Mouse (Mus musculus) limb, embryonic 14.5 days (tissue): Measurements from ENCODE around the gene Mt1. TPM values are rescaled to one million over a fixed set of nuclear protein-coding genes. Genes with fewer than 3 reads are reported as not detected.

Experiments used
- ATAC-seq: fragments of 200-750 bp; cut with Nextera tagmentation; 2 replicates; pipeline ENCODE4 v1.8.0; 2017; ENCODE audit warnings: low read depth, moderate number of reproducible peaks, moderate TSS enrichment; ENCODE audit not compliant: low FRiP score
- DNase-seq: peaks from one replicate; pipeline ENCODE4 v3.0.0-alpha.2; 2015; ENCODE audit warnings: low spot score
- H3K27ac ChIP-seq: fragments of 300-500 bp; sonication (generic); replicated peaks from 2 replicates; pipeline ENCODE4 v1.5.1; 2014; ENCODE audit warnings: low read depth, mild to moderate bottlenecking, low read length, moderate library complexity, mixed read lengths
- H3K27me3 ChIP-seq: fragments of 300-500 bp; sonication (generic); 2 replicates; pipeline ENCODE4 v1.6.1; 2014; ENCODE audit warnings: low read length, mixed read lengths; ENCODE audit not compliant: control insufficient read depth, insufficient read depth
- H3K36me3 ChIP-seq: fragments of 300-500 bp; sonication (generic); 2 replicates; pipeline ENCODE4 v1.6.1; 2014; ENCODE audit warnings: mild to moderate bottlenecking, low read length, moderate library complexity, mixed read lengths; ENCODE audit not compliant: control insufficient read depth, insufficient read depth
- H3K4me1 ChIP-seq: fragments of 300-500 bp; sonication (generic); 2 replicates; pipeline ENCODE4 v1.6.1; 2014; ENCODE audit warnings: antibody characterized with exemption, low read length, mixed read lengths; ENCODE audit not compliant: control insufficient read depth, insufficient read depth
- H3K4me2 ChIP-seq: fragments of 300-500 bp; sonication (generic); replicated peaks from 2 replicates; pipeline ENCODE4 v1.6.1; 2014; ENCODE audit warnings: low read depth, mild to moderate bottlenecking, low read length, moderate library complexity; ENCODE audit not compliant: severe bottlenecking
- H3K4me3 ChIP-seq: fragments of 300-500 bp; sonication (generic); replicated peaks from 2 replicates; pipeline ENCODE4 v1.5.1; 2014; ENCODE audit warnings: low read length
- H3K9ac ChIP-seq: fragments of 300-500 bp; sonication (generic); 2 replicates; pipeline ENCODE4 v1.6.1; 2014; ENCODE audit warnings: mild to moderate bottlenecking, low read depth, low read length, moderate library complexity; ENCODE audit not compliant: severe bottlenecking
- H3K9me3 ChIP-seq: fragments of 300-500 bp; sonication (generic); 2 replicates; pipeline ENCODE4 v1.6.1; 2016; ENCODE audit warnings: low read length; ENCODE audit not compliant: control insufficient read depth
- POLR2A ChIP-seq: fragments of 200-500 bp; IDR thresholded peaks from 2 replicates; pipeline ENCODE4 v1.8.0; 2012; ENCODE audit warnings: inconsistent platforms, mild to moderate bottlenecking, moderate library complexity, borderline replicate concordance; ENCODE audit not compliant: insufficient read depth, insufficient read length; ENCODE audit errors: extremely low read depth
- WGBS: fragments of 180-500 bp; shearing (Covaris S2); extraction: QIAGEN DNeasy Blood & Tissue Kit; methylation state at CpG from one replicate; pipeline ENCODE4 v1.1.7; 2014; 5-methylcytosine and 5-hydroxymethylcytosine counted together
- polyA plus RNA-seq, 2 experiments: library from polyadenylated mRNA; depleted of rRNA in 1 of 2; stranded (reverse) in 1 of 2; unstranded in 1 of 2; fragments of >200 nt; fragmentation: Nextera tagmentation in 1 of 2; extraction: Ambion mirVana in 1 of 2; gene quantifications; 2 replicates each; pipeline versions ENCODE4 v1.2.1 to v1.2.3; 2012 to 2014

The Mt1 gene
- polyA plus RNA-seq, 2 experiments = 91.7 to 158 TPM

DNA sequence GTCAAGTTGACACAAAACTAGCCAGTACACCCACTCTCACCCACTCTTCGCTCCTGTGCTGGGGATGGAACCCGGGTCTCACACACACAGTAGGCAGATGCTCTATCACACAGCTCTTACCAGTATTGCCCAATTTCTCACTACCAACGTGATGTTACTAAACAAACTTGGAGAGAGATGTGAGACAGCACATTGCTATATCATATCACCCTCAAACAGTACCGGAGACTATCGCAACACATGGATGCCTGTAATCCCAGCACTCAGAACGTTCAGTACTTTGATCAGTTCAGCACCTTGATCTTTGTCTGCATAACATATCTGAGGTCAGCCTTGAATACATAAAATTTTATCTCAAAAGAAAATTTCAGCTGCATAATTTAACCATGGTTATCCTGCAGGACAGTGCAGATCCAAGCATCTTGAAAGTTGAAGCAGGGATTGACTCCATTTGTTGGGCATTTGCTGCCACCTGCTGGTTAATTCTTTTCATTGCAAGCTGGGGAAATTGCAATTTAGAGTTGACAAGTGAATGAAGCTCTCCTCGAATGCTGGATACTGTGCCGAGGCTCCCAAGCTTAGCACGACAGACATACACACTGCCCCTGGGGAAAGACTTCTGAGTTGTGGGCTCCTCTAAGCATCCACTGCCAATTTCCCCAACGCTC, 20.5 kb downstream of the Mt1 start:
- H3K4me2 ChIP-seq = no peak overlapping the region
- TF ChIP-seq POLR2A = no peak
- H3K4me1 ChIP-seq = no peaks in the 10 kb centered on the region
- H3K4me3 ChIP-seq = no peak overlapping the region
- no peak overlapping the region for H3K9ac ChIP-seq
- ATAC-seq (no peak), DNase-seq (peak; percentile 73)
- H3K36me3 ChIP-seq = no peaks in the 10 kb centered on the region
- no peak overlapping the region for H3K27ac ChIP-seq
- H3K27me3 ChIP-seq = no peaks in the 10 kb centered on the region
- WGBS = 42% methylated on average over 10 of the region's 10 CpGs
- H3K9me3 ChIP-seq = no peaks in the 10 kb centered on the region

DNA sequence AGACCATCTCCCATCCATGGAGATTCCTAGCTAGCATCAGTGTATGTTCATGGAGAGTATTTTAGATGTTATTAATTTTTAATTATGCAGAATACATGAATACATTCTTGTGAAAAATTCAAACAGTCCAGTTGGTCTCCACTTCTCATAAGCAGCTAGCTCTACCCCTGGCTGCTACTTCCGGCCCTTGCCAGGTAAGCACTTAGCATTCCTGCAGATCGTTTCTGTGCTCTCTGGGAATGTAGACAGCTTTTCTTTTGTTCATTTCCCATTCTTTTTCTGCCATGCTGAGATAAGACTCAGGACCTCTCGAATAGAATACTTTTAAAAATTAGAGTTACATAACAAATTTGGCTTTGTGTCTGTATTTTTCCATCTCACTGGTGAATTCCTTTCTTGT, 25.2 kb downstream of the Mt1 start:
- H3K27me3 ChIP-seq = no peaks in the 10 kb centered on the region
- H3K27ac ChIP-seq = no peak overlapping the region
- no peaks in the 10 kb centered on the region for H3K4me1 ChIP-seq
- no peak overlapping the region for H3K4me2 ChIP-seq
- no peak overlapping the region for H3K4me3 ChIP-seq
- no peak for DNase-seq
- ATAC-seq = no peak
- no peaks in the 10 kb centered on the region for H3K36me3 ChIP-seq
- H3K9me3 ChIP-seq = no peaks in the 10 kb centered on the region
- WGBS = 62% methylated on average over 3 of the region's 3 CpGs
- H3K9ac ChIP-seq = no peak overlapping the region
- TF ChIP-seq POLR2A = no peak

DNA sequence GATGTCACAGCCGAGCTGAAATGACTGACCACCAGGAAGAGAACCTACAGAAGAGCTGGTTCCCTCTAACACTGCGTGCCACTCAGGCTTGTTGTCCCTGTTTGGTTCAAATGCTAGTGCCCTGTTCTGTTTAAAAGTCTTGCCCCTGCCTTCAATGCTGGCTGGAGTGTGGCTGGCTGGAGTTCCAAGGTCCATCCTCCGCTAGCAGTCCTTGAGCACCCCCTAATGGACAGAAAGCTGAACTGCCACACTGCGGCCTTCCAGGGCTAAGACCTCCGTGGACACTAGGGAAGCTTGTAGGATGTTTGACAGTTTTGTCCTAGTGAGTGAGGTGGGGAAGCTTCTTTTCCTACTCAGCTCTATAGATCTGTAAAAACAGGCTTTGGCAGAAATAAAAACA, 26.9 kb downstream of the Mt1 start:
- DNase-seq (peak; percentile 56), ATAC-seq (no peak)
- Histone ChIP-seq H3K36me3 (no peaks in the 10 kb centered on the region), H3K27ac (no peak overlapping the region), H3K4me2 (no peak overlapping the region), H3K9me3 (no peaks in the 10 kb centered on the region), H3K4me1 (no peaks in the 10 kb centered on the region), H3K4me3 (no peak overlapping the region), H3K27me3 (no peaks in the 10 kb centered on the region), H3K9ac (no peak overlapping the region)
- no peak for TF ChIP-seq POLR2A
- WGBS = 20% methylated on average over 5 of the region's 5 CpGs

DNA sequence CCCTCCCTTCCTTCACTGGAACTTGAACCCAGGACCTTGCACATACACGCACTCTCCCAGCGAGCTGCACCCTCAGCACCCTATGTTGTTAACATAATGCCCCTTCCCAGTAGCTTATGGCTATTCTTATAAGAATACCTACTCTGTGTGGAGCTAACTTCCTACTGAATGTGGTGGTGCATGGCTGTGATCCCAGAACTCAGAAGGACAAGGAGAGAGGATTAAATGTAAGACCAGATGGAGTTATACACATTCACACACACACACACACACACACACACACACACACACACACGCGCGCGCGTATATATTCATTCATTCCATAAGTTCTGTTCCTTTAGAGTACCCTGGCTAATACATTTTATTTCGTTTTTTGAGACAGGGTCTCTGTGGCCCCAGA, 27.4 kb downstream of the Mt1 start:
- 75% methylated on average over 8 of the region's 8 CpGs for WGBS
- no peak overlapping the region for H3K27ac ChIP-seq
- no peak overlapping the region for H3K4me2 ChIP-seq
- no peaks in the 10 kb centered on the region for H3K27me3 ChIP-seq
- ATAC-seq = no peak
- DNase-seq = no peak
- no peaks in the 10 kb centered on the region for H3K4me1 ChIP-seq
- H3K9ac ChIP-seq = no peak overlapping the region
- no peak overlapping the region for H3K4me3 ChIP-seq
- no peaks in the 10 kb centered on the region for H3K9me3 ChIP-seq
- no peak for TF ChIP-seq POLR2A
- H3K36me3 ChIP-seq = no peaks in the 10 kb centered on the region

DNA sequence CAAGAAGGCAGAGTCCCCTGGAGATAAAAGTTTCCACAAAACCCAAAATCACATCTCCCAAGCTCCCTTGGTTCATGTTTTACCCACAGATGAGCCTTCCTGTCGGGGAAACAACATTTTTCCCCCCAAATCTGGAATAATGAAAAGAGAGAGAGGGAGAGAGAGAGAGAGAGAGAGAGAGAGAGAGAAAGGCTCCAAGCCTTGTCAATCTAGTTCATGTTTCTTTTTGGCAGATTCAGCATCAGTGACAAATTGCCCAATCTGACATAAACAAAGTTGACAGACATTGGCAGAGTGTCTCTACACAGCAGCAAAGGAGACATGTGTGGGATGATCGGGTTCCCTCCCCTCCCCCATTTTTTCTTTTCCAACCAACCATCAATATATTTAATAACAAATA, 28.6 kb downstream of the Mt1 start:
- no peak overlapping the region for H3K9ac ChIP-seq
- no peak for ATAC-seq
- H3K27ac ChIP-seq = no peak overlapping the region
- no peaks in the 10 kb centered on the region for H3K9me3 ChIP-seq
- H3K27me3 ChIP-seq = no peaks in the 10 kb centered on the region
- no peak overlapping the region for H3K4me3 ChIP-seq
- H3K4me2 ChIP-seq = no peak overlapping the region
- no peak for DNase-seq
- no peak for TF ChIP-seq POLR2A
- H3K4me1 ChIP-seq = no peaks in the 10 kb centered on the region
- 65% methylated on average over 2 of the region's 2 CpGs for WGBS
- H3K36me3 ChIP-seq = no peaks in the 10 kb centered on the region
